ENCODE assay signal across 1 mouse cellular context in genomic region chr11:77215951-77216760, GRCm38 (mm10).
A peak's percentile ranks its signal among the peaks of the same experiment; 100 is the strongest.
TF ChIP-seq lines count a peak whose summit lies in the region.

Gene Ssh2 (plus strand): TSS chr11:77216287.

TF ChIP-seq in CH12.LX, 34 proteins besides CTCF, POLR2A, EP300 and RAD21 (continued from another document):
- TF ChIP-seq KAT2A (IDR thresholded peaks at IDR 0.05; ENCODE audit: insufficient replicate concordance, low read length) (peak; percentile 63; the same call in 1 of the 2 replicates), NELFE (IDR thresholded peaks at IDR 0.05; ENCODE audit: low read depth, low read length) (peak; percentile 81), TCF12 (IDR thresholded peaks at IDR 0.05; ENCODE audit: low read depth, low read length) (peak; percentile 33), ELF1 (IDR thresholded peaks at IDR 0.05; ENCODE audit: low read depth, low read length) (peak; percentile 92), MEF2A (IDR thresholded peaks at IDR 0.05; ENCODE audit: borderline replicate concordance, low read depth, low read length) (peak; percentile 65; the same call in 1 of the 2 replicates), MAFK (IDR thresholded peaks at IDR 0.05; ENCODE audit: insufficient replicate concordance, low read length) (no peak), ZMIZ1 (IDR thresholded peaks at IDR 0.05; ENCODE audit: low read depth, low read length) (peak; percentile 80), CHD1 (IDR thresholded peaks at IDR 0.05; ENCODE audit: low read depth, low read length) (peak; percentile 81), E2F4 (IDR thresholded peaks at IDR 0.05; ENCODE audit: insufficient replicate concordance, low read depth, low read length) (peak; percentile 60; the same call in 1 of the 2 replicates), JUN (IDR thresholded peaks at IDR 0.05; ENCODE audit: insufficient read depth, low read depth, low read length) (no peak; the same call in 1 of the 2 replicates)
